Mouse (Mus musculus) neural tube, embryonic 15.5 days (tissue): Measurements from ENCODE around the gene Xpnpep2. TPM values are rescaled to one million over a fixed set of nuclear protein-coding genes. Genes with fewer than 3 reads are reported as not detected.

Experiments
- polyA plus RNA-seq: library from polyadenylated mRNA; unstranded; fragments of >200 nt; fragmentation: Nextera tagmentation; extraction: Ambion mirVana; gene quantifications from 2 replicates; pipeline ENCODE4 v1.2.1, GENCODE M21; 2015

Xpnpep2 gene
- polyA plus RNA-seq, 1 experiment from 2014 or later, result 0.31 TPM

Other genes starting within 250 kb of the Xpnpep2 start
- 30.5 and 30.6 TPM in 2 replicates for gene Smarca1, start 215.8 kb upstream of the Xpnpep2 start, polyA plus RNA-seq
- gene Ocrl, start 196.3 kb upstream of the Xpnpep2 start, polyA plus RNA-seq, result 29.6 and 31.6 TPM in 2 replicates
- gene Apln, start 73.9 kb upstream of the Xpnpep2 start, polyA plus RNA-seq, result 2.6 and 3.6 TPM in 2 replicates
- 1.1 and 18.9 TPM in 2 replicates for gene Sash3, start 37.7 kb downstream of the Xpnpep2 start, polyA plus RNA-seq
- gene Zdhhc9, start 100.2 kb downstream of the Xpnpep2 start, polyA plus RNA-seq, result 8.7 and 9.1 TPM in 2 replicates
- 15.7 TPM in 2 replicates for gene Utp14a, start 148.1 kb downstream of the Xpnpep2 start, polyA plus RNA-seq
- 5.1 and 7.2 TPM in 2 replicates for gene Bcorl1, start 232.6 kb downstream of the Xpnpep2 start, polyA plus RNA-seq